Mouse (Mus musculus): ENCODE data around the gene Utp6.
A peak's percentile ranks its signal among the peaks of the same experiment; 100 is the strongest.
"Not testable (repeated sequence)": the region's sequence is repeated elsewhere in the genome, so short reads cannot be mapped to it uniquely, and the experiment has no call there.

Utp6 gene

DNA sequence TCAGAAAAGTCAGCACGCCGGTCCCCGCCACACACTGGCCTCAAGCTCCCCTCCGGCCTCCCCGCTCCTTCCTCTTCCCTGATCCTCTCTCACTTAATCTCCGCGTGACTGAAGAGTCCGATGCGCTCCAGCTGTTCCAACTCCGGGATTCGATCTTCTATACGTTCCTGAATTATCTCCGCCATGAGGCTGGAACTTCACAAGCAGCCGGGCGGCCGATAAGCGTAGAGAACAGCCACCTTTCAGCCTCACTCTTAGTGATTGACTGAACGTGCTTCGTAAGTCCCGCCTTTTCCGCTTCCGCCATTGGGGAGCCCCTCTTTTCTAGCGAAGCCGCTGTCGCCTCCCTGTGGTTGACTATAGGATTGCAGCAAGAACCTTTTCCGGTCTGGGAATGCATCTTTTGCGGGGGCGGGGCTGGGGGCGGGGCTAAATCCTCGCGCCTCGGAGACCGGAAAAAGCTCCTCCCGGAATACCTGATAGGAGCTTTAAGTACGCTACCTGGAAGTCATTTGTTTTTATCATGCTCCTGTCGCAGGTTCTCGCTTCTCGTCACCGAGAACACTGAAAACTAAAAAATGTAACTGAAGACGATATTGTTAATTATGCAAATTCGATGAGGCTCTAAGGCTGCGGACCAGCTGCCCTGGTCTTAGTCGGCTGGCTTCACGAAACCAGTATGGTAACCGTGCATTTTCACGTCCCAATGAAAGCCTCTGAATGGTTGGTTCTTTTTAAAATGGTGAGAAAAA, at the start of gene Utp6:
TSS of gene Utp6 (minus strand) at position 266 of the 752 bp plus-strand sequence.
- DNase-seq: peak; percentile 99 to 100

DNA sequence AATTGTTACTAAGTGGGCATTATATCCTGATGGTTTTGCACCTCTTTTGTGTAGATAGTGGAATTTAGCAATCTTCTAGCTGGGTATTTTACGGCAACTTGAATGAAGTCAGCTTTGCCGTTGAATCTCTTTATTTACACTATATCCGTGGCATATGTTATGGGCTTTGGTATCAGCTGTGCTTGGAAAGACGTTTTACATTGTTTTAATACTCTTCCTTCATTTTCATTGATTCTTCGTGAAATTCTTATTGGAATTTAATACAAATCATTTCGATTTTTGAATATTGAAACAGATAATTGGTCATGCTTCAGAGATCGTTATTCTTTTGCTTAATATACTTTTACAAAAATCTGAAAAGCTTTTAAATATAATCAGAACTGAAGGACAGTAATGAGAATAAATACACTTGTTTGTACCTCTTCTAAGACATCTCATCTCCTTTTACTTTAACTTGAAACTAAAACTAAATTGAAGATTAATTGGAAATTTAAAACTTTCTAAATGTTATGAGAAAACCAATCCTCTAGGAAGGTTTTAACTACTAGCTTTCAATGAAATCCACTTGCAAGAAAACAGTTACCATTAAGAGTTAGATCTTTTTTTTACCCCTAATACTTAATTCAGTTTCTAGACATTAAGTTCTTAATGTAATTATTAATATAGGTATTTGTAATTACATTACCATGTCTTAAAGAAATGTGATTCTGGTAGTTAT, 32.2 kb upstream of the Utp6 start:
- DNase-seq: no peak

DNA sequence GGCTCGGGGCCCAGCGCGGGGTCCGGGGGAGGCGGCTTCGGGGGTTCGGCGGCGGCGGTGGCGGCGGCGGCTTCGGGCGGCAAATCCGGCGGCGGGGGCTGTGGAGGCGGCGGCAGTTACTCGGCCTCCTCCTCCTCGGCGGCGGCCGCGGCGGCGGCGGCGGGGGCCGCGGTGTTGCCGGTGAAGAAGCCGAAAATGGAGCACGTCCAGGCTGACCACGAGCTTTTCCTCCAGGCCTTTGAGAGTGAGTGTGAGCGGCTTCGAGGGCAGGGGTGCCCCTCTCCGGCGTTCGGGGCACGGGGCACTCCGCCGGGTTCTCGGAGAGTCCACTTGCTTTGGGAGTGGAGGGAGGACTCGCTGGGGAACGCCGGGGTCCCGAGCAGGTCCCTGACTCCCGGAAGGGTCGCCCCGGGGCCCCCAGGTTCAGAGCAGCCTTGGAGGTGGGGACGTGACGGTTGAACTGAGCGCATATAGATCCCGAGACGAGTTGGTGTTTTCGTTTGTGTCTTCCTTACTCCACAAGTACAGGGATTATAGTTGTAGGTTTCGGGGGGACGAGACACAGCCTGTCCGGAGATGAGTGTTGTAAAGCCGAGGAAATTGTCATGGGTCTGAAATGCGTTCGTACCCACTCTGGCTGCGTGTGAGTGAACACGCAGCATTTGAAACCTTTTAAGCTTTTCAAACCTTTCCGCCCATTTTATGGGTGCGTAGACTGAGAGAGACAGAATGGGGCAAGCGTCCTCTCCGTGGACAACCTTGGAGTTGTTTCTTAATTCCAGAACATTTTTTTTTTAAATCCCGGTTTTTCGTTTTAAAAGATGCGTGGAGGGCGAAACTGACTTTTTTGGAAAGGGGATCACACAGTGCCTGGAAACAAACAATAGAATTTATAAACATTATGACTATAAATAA, 31.4 kb upstream of the Utp6 start:
- DNase-seq: no peak

DNA sequence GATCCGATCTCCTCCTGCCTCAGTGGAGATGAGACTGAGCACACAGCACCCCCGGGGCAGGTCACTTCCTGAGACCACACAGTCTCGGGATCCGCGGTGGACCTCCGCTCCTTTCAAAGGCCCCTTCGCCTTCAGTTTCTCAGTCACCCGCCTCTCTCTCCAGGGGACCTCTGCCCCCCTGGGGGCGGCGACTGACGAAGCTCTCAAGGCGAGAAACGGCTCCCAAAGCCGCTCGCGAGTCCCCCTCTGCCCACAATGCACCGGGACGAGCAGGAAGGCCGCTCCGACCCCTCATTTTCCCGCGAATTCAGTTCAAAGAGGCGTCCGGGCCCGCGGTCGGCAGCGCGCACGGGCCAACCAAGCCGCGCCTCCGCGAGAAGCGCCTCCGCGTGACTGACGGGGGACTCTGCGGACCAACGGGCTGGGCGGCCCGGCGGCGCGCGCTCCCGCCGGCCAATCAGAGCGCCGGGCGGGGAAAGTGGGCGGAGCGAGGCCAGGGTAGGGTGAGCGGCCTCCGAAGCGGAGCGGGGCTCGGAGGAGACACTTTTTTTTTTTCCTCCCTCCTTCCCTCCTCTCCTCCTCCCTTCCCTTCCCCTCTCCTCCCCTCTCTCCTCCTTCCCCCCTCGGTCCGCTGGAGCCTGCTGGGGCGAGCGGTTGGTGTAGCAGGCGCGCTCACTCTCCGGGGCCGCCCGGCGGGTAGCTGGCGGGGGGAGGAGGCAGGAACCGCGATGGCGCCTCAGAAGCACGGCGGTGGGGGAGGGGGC, 30.6 kb upstream of the Utp6 start, which contains the start of gene Suz12:
TSS of gene Suz12 (plus strand) at position 515 of the 764 bp plus-strand sequence.
- peak; percentile 96 to 98 for DNase-seq

DNA sequence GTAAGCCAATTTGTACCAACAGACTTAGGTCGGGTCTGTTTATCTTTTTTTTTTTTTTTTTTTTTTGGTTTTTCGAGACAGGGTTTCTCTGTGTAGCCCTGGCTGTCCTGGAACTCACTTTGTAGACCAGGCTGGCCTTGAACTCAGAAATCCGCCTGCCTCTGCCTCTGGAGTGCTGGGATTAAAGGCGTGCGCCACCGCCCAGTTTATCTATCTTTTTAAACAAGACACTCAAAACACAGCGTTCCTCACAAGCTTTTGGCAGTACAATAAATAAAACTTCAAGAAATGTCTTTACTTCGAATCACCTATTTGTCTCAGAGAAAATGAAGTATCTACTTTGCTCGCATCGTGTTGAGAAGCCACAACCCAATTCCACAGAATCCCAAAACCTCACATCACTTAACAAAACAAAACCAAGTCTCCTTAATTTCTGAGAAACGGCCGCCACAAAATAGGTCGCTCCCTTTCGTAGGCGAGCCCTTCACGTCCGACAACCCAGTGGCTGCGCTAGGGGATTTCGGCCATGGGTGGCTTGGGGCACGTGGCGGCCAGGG, 29.9 kb upstream of the Utp6 start:
- no peak for DNase-seq

DNA sequence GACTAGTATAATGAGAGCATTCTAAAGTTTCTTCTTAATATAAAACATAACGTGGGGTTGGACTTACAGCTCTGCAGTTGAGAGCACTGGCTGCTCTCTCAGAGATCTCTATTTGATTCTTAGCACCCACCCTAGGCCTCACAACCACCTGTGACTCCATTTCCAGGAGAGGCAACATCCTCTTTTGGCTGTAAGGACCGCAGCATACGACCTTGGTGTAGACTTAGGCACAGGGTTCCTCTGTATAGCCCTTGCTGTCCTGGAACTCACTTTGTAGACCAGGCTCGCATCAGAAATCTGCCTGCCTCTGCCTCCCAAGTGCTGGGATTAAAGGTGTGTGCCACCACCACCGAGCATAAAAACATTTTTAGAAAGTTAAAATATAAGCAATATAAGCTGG, 29.4 kb upstream of the Utp6 start:
- no peak for DNase-seq

DNA sequence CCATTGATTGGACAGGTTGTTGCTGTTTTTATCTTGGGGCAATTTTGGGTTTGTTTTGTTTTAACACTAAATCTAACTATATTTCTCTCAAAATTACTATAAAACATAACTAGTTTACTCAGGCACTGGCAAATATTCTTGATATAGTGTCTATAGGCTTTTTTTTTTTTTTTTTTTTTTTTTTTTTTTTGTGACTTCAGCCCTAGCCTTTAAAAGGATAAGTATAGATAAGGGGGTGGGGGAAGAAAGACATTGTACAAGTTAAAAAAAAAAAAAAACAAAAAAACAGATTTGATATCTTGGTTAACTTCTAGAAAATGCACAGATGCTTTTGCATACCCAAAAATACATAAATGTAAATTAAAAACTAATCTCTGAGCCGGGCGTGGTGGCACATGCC, 27.9 kb upstream of the Utp6 start:
- no peak for DNase-seq

DNA sequence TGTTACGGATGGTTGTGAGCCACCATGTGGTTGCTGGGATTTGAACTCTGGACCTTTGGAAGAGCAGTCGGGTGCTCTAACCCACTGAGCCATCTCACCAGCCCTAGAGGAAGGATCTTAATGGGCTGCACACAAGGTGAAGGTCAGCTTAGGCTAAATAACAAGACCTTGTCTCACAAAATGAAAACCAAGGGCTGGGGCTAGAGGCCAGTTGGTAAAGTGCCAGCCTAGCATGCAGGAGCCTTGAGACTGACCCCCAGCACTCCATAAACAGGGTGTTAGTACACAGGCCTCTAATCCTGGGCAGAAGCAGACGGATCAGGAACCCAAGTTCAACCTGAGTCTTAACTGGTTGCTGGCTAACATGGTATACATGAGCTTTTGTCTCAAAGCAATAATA, 25.7 kb upstream of the Utp6 start:
- no peak for DNase-seq

DNA sequence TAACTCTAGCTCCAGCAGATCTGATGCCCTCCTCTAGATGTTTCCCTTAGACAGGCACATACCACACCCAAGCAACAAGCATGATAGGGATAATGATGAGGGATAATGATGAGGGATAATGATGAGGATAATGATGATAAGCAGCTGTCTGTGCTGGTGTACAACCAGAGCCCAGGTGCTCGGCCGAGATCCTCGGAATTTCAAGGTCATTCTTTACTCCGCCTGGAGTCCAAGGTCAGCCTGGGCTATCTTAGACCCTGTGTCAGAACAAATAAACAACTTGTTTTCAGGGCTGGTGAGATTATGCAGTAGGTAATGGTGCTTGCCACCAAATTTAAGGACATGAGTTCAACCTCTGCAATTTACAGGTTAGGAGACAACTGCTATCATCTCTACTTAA, 24.7 kb upstream of the Utp6 start:
- no peak for DNase-seq

DNA sequence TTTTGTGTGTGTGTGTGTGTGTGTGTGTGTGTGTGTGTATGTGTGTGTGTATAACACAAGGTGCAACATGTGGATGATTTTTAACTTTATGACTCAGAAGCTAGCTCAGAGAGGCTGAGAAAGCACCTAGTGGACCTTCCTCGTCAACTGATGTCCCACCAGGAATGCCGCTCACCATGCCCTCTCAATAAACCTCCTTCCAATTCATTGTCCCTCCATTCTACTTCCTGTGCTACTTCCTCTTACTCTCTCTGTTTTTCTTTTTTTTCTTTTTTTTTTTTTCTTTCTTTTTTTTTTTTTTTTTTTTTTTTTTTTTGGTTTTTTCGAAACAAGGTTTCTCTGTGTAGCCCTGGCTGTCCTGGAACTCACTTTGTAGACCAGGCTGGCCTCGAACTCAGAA, 15.6 kb upstream of the Utp6 start:
- DNase-seq: not testable (repeated sequence)

DNA sequence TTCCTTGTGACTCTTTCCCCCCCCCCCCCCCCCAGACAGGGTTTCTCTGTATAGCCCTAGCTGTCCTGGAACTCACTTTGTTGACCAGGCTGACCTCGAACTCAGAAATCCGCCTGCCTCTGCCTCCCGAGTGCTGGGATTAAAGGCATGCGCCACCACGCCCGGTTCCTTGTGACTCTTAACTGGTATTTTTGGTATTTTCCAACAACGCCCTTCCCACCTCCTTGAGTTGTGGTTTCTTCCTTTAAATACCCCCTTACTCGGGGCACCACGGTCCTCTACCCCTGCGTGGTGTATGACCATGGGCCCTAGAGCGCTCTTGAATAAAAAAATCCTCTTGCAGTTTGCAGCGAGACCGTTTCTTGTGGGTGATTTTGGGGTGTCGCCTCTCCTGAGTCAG, 14.9 kb upstream of the Utp6 start:
- DNase-seq: not testable (repeated sequence)

DNA sequence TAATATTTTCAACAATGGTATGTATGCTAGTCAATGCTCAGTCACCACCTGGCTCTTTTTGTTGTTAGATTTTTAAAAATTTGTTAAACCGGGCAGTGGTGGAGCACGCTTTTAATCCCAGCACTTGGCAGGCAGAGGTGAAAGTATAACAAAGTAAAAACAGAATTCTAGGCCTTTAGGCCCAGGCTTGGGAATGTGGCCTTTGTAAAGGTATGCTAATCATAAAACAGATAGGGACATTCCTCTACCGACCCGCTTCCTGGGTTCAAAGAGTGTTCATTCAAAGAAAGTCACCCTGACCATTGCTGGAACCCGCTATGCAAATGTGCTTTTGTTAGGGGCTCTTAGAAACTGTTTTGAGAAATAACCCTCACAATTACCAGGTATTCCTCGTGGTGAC, 14.5 kb upstream of the Utp6 start:
- DNase-seq: not testable (repeated sequence)

DNA sequence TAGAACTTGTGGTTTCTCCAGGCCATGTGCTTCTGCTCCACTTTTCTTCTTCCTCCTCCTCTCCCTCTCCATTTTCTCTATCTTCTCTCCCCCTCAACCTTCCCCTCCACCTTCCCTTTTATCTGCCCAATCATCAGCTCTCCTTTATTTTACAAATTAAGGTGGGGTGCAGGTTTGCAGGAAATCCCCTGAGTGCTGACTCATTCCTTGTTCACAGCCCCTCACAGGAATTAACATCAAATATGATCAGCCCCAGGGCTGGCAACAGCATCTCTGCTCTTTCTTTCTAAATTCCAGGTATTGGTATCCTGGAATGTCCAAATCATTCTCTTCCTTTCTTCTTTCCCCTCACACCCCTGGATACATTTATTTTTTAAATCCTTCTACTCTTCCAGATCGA, 14.0 kb upstream of the Utp6 start:
- no peak for DNase-seq

DNA sequence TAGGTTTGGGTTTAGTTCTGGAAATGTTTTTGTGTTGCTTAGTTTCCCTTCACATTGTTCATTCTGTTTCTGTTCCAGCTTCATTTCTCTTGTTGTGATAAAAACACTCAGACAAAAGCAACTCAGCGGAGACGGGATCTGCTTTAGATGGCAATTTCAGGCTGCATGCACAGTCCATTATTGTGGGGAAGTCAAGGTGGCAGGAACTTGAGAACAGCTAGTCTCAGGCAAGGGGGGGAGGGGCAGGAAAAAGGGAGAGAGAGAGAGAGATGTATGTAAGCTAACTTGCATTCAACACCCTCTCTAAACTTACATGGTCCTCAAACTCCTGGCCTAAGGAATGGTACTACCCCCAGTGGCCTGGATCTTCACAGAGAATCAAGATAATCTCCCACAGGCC, 13.2 kb upstream of the Utp6 start:
- DNase-seq: no peak

DNA sequence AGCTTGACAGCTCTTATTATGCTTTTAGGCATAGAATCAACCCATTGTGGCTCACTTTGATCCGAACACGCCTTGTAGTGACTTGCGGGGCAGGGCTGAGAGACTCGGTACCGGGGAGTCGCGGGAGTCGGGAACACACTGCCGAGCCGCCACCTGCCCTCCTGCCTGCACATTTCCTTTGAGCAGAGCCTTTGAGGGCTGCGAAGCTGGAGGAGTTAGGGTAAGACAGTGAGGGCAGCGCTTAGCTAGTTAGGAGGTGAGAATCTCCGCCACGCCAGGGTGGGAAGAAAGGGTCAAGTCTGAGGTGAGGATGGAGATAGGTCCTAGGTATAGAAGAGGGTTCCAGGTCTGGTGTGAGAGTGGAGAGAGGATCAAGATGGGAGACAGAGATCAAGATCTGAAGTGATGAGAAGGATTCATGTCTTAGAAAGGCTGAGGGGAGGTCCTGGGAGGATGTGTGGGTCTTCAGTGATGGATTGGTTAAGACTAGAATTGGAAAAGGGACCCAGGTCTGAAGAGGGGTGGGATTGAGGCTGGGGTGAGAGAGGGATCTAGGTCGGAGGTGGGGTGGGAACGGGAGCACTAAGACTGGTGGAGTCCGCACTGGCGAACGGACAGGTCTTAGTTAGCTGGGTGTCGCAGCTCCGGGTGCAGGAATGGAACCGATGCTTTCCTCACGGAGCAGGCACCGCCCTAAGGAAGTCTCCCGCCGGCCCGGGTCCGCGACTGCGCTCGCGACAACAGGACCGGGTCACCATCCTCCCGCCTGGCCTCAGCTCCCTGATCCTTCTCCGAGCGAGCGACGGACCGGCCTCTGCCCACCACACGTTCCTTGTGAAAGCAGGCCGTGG, 11.7 kb upstream of the Utp6 start:
- DNase-seq: peak; percentile 53 to 64

DNA sequence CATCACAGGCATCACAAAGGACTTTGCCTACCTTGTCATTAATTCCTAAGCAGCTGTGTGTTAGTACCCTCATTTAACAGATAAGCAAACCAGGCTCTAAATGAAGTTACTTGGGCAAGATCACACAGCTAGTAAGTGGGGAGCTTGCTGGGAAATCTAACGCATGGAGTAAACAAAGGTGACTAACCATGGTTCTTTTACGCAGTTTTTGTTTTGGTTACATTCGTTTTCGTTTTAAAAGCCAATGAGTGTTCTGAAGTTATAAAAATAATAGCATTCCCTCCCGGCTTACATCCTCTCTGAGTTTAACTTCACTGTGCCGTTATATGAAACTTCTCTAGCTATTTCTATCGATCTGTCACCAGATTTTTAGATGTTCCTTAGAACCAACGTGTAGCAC, 10.9 kb upstream of the Utp6 start:
- DNase-seq: no peak

DNA sequence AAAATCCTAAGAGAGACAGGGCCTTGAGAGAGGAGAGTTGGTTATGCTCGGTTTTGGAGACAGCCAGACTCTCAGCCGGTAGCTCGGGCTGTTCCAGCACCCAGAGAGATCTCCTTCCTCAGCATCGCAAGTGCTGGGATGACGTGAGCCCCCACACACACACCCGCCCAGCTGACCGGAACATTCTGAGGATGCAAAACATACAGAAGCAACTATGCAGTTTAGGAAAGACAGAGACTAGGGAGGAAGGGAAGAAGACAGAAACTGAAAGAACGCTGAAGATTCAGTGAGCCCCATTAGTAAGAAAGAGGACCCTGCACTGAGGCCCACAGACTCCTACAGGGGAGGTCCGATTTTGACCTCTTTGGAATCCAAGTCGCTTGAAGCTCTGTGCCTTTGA, 5.6 kb upstream of the Utp6 start:
- no peak for DNase-seq

DNA sequence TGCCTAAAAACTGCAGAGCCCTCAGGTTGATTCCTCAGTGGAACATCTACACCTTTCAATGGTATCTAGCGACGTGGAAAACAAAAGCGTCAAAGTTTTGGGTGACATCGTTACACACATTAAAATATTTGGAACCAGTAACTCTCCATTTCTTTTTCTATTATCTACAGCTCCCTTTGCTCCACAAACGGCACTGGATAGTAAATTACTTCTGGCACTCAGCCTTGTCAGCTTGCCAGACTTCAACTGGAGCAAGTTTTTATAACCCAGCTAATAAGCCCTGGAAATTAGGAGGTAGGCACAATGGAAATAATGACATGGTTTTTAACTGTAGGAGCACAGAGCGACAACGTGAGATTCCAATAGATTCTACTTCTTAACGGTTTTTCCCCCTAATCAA, 3.7 kb upstream of the Utp6 start:
- peak; percentile 30 to 55 for DNase-seq

DNA sequence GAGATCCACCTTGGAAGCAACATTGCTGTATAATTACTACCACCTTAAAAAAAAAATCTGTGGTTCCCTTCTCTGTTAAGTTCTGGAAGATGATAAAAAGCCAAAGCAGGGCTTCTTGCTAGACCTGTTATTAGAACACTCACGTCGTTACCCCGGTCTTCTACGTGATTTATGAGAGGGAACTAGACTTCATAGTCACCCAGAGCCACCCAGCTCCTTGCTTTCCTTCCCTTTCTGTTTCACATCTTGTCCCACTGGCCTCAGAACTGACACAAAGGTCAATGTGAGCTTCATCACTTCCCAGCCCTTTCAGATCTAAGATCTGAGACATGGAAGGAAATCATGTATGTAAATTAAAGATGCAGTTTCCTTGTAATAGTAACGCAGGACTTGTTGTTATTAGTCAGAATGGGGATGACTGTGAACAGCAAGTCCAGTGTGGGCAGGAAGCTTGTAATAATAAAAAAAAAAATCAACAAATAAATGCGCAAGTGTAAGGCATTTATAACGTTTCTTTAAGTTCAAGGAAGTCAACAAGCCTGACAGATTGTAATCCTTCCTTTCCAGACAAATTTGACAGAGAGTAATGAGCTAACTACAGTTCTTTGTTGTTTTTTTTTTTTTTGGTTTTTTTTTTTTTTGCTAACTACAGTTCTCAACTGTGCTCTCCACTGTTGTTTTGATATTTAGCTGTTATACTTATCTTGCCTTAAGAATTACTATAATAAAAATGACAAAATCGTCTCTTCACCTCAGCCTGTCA, 1.2 kb upstream of the Utp6 start:
- no peak for DNase-seq

DNA sequence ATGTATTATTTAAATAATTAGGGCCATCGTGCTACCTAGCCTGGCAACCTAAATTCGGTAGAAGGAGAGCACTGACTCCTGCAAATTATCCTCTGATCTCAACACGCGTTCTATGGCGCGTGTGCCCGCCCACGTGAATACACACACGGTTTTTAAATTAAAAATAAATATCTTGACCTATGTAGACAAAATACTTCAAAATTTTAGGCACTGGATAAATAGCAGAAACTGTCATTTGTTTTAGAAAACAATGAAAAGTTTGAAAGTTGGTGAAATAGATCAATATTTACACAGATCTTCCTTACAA, 640 bp upstream of the Utp6 start:
- DNase-seq: no peak

Data from kidney, postnatal 4 days (tissue).